Mouse (Mus musculus): ENCODE results near the gene Plekha6. TPM values are rescaled to one million over a fixed set of nuclear protein-coding genes. Genes with fewer than 3 reads are reported as not detected.

The Plekha6 gene
- polyA plus RNA-seq, 1 experiment from 2014 or later = 12.5 TPM

Other genes starting within 250 kb of the Plekha6 start
- 34.6 and 37.7 TPM in 2 replicates for gene Mdm4, start 133.6 kb upstream of the Plekha6 start, polyA plus RNA-seq (2016; fragmentation: Nextera tagmentation; extraction: Ambion mirVana)
- 14.1 and 18.2 TPM in 2 replicates for gene Pik3c2b, start 118.5 kb upstream of the Plekha6 start, polyA plus RNA-seq (2016; fragmentation: Nextera tagmentation; extraction: Ambion mirVana)
- 48.9 and 56.8 TPM in 2 replicates for gene Ppp1r15b, start 33.1 kb upstream of the Plekha6 start, polyA plus RNA-seq (2016; fragmentation: Nextera tagmentation; extraction: Ambion mirVana)
- gene Golt1a, start 145.6 kb downstream of the Plekha6 start, polyA plus RNA-seq (2016; fragmentation: Nextera tagmentation; extraction: Ambion mirVana) = not detected in 2 replicates
- not detected in 2 replicates for gene Kiss1, start 157.7 kb downstream of the Plekha6 start, polyA plus RNA-seq (2016; fragmentation: Nextera tagmentation; extraction: Ambion mirVana)
- not detected in 2 replicates for gene Ren1, start 186.3 kb downstream of the Plekha6 start, polyA plus RNA-seq (2016; fragmentation: Nextera tagmentation; extraction: Ambion mirVana)
- gene Etnk2, start 199.4 kb downstream of the Plekha6 start, polyA plus RNA-seq (2016; fragmentation: Nextera tagmentation; extraction: Ambion mirVana) = 3.4 and 3.9 TPM in 2 replicates

Measured in midbrain, embryonic 10.5 days (tissue).